Mouse (Mus musculus) embryonic fibroblast, embryonic 13.5 days (primary cell): ENCODE measurements around the gene Rab26. TPM values are rescaled to one million over a fixed set of nuclear protein-coding genes. Genes with fewer than 3 reads are reported as not detected.

Experiments
- H3K27ac ChIP-seq: 2 replicates; pipeline ENCODE4 v1.5.1; 2012; ENCODE audit warnings: low read length, control low read depth, inconsistent platforms; ENCODE audit not compliant: insufficient read depth
- H3K4me1 ChIP-seq: 2 replicates; pipeline ENCODE4 v1.6.1; 2011; ENCODE audit warnings: low read length; ENCODE audit not compliant: control insufficient read depth, insufficient read depth
- H3K4me3 ChIP-seq: 2 replicates; pipeline ENCODE4 v1.5.1; 2011; ENCODE audit warnings: mild to moderate bottlenecking, control low read depth, low read length; ENCODE audit not compliant: insufficient read depth
- CTCF ChIP-seq: IDR thresholded peaks from 2 replicates; pipeline ENCODE4 v1.5.1; 2011; ENCODE audit warnings: mild to moderate bottlenecking, control low read depth, low read length, moderate library complexity, borderline replicate concordance; ENCODE audit not compliant: insufficient read depth
- POLR2A ChIP-seq: IDR thresholded peaks from 2 replicates; pipeline ENCODE4 v1.6.1; 2011; ENCODE audit warnings: low read depth, mild to moderate bottlenecking, control low read depth, low read length, moderate library complexity
- polyA plus RNA-seq: library from polyadenylated mRNA; stranded (reverse); fragments of >200 nt; gene quantifications from 2 replicates; pipeline ENCODE4 v1.2.4, GENCODE M21; 2011; ENCODE audit warnings: low read depth; ENCODE audit not compliant: missing spikeins, insufficient read length

Rab26 gene
- polyA plus RNA-seq: 1.4 and 1.6 TPM in 2 replicates

GRCm38 (mm10) chr17:24534160-24534718, at the start of gene Rab26:
Gene Rab26 (minus strand): TSS chr17:24534210.
- Histone ChIP-seq H3K4me3 (no peak within 1 kb of the TSS), H3K27ac (no peak within 1 kb of the TSS), H3K4me1 (peaks cover 8% of the 10 kb centered on the region)
- TF ChIP-seq CTCF (no peak), POLR2A (no peak)

- H3K4me1 ChIP-seq: no peaks in the 10 kb centered on the region
- no peak for TF ChIP-seq CTCF
- no peak for TF ChIP-seq POLR2A
- no peak overlapping the region for H3K27ac ChIP-seq
- no peak overlapping the region for H3K4me3 ChIP-seq
These were observed 46.3 kb upstream of the Rab26 start for GRCm38 (mm10) chr17:24580287-24580686.

- Histone ChIP-seq H3K4me3 (no peak overlapping the region), H3K27ac (no peak overlapping the region), H3K4me1 (no peaks in the 10 kb centered on the region)
- no peak for TF ChIP-seq POLR2A
- TF ChIP-seq CTCF: no peak
These were observed 45.5 kb upstream of the Rab26 start for GRCm38 (mm10) chr17:24579532-24579931.

- H3K27ac ChIP-seq: no peak overlapping the region
- no peaks in the 10 kb centered on the region for H3K4me1 ChIP-seq
- H3K4me3 ChIP-seq: no peak overlapping the region
- TF ChIP-seq CTCF (no peak), POLR2A (no peak)
These were observed 39.8 kb upstream of the Rab26 start for GRCm38 (mm10) chr17:24573811-24574210.

- no peaks in the 10 kb centered on the region for H3K4me1 ChIP-seq
- TF ChIP-seq CTCF: no peak
- no peak for TF ChIP-seq POLR2A
- H3K4me3 ChIP-seq: no peak overlapping the region
- no peak overlapping the region for H3K27ac ChIP-seq
These were observed 38.7 kb upstream of the Rab26 start for GRCm38 (mm10) chr17:24572651-24573245.

GRCm38 (mm10) chr17:24569837-24570236, 35.8 kb upstream of the Rab26 start:
- no peak overlapping the region for H3K27ac ChIP-seq
- no peaks in the 10 kb centered on the region; the same call in 1 of the 2 replicates for H3K4me1 ChIP-seq
- H3K4me3 ChIP-seq: no peak overlapping the region
- no peak for TF ChIP-seq POLR2A
- no peak for TF ChIP-seq CTCF

- Histone ChIP-seq H3K4me3 (no peak overlapping the region), H3K4me1 (no peaks in the 10 kb centered on the region; the same call in none of the 2 replicates), H3K27ac (no peak overlapping the region)
- TF ChIP-seq POLR2A: no peak
- no peak for TF ChIP-seq CTCF
These were observed 33.2 kb upstream of the Rab26 start for GRCm38 (mm10) chr17:24567034-24567779.

GRCm38 (mm10) chr17:24565792-24566191, 31.8 kb upstream of the Rab26 start:
- Histone ChIP-seq H3K27ac (no peak overlapping the region), H3K4me3 (no peak overlapping the region), H3K4me1 (peaks cover 1% of the 10 kb centered on the region)
- TF ChIP-seq POLR2A (no peak), CTCF (no peak)

GRCm38 (mm10) chr17:24565092-24565491, 31.1 kb upstream of the Rab26 start:
- no peak overlapping the region for H3K4me3 ChIP-seq
- H3K4me1 ChIP-seq: peaks cover 7% of the 10 kb centered on the region
- no peak overlapping the region for H3K27ac ChIP-seq
- TF ChIP-seq CTCF: no peak

GRCm38 (mm10) chr17:24564422-24564821, 30.4 kb upstream of the Rab26 start:
- H3K4me3 ChIP-seq: no peak overlapping the region
- TF ChIP-seq POLR2A: no peak
- H3K27ac ChIP-seq: no peak overlapping the region
- H3K4me1 ChIP-seq: peaks cover 7% of the 10 kb centered on the region
